Comparison of ENCODE assay signal across 24 mouse cellular contexts in genomic region chr8:71452669-71453068, GRCm38 (mm10). TPM values are rescaled to one million over a fixed set of nuclear protein-coding genes. Genes with fewer than 3 reads are reported as not detected.
DNase-seq lines count a peak whose midpoint lies in the region; ATAC-seq and TF ChIP-seq lines count a peak whose summit lies in the region.
"Had no signal": no experiment of that assay in that cellular context is flagged by ENCODE, and none has a peak within 500 bp of the region (broad histone marks: within the 10 kb centered on the region; RNA-seq: fewer than 3 reads in every experiment).

No protein-coding gene starts in this region.

- H3K79me2 ChIP-seq in C2C12 (ENCODE audit: control insufficient read depth, insufficient read depth), result no peaks in the 10 kb centered on the region

- TF ChIP-seq CTCF in intestine, postnatal 0 days (IDR thresholded peaks at IDR 0.05; ENCODE audit: low read depth), result no peak
- no peak for TF ChIP-seq CTCF in C2C12 (IDR thresholded peaks at IDR 0.05; ENCODE audit: control insufficient read depth, insufficient read depth, insufficient read length)

- no peak for ATAC-seq in intestine, embryonic 14.5 days (replicated peaks; ENCODE audit: low FRiP score, low TSS enrichment, low read depth)
- ATAC-seq in intestine, postnatal 0 days, result no peak
- ATAC-seq in limb, embryonic 12.5 days (ENCODE audit: insufficient number of reproducible peaks, insufficient read depth, low FRiP score, low TSS enrichment, low read depth), result peak; percentile 7; the same call in 1 of the 2 replicates
- ATAC-seq: forebrain, embryonic 15.5 days; inflammation-experienced regulatory T-cells, adult 6 months; liver, embryonic 12.5 days; lung, postnatal 0 days; midbrain, embryonic 16.5 days had no signal

- H3K9me3 ChIP-seq in intestine, embryonic 14.5 days (ENCODE audit: control insufficient read depth, low read length), result no peaks in the 10 kb centered on the region
- no peaks in the 10 kb centered on the region for H3K9me3 ChIP-seq in intestine, postnatal 0 days (ENCODE audit: control insufficient read depth)
- no peaks in the 10 kb centered on the region for H3K9me3 ChIP-seq in embryonic facial prominence, embryonic 10.5 days
- H3K9me3 ChIP-seq in limb, embryonic 12.5 days, result no peaks in the 10 kb centered on the region
- H3K9me3 ChIP-seq: forebrain, embryonic 15.5 days; hindbrain, embryonic 15.5 days; liver, embryonic 12.5 days; neural tube, embryonic 12.5 days had no signal

- no peaks in the 10 kb centered on the region for H3K27me3 ChIP-seq in intestine, embryonic 14.5 days (replicated peaks; ENCODE audit: control insufficient read depth, insufficient read depth, low read length)
- no peaks in the 10 kb centered on the region for H3K27me3 ChIP-seq in intestine, postnatal 0 days (replicated peaks; ENCODE audit: control insufficient read depth, insufficient read depth, low read length)
- H3K27me3 ChIP-seq in C2C12 (ENCODE audit: control insufficient read depth, insufficient read depth, insufficient read length), result no peaks in the 10 kb centered on the region
- peaks cover 15% of the 10 kb centered on the region; the same call in 1 of the 2 replicates for H3K27me3 ChIP-seq in embryonic facial prominence, embryonic 10.5 days (replicated peaks; ENCODE audit: low read depth, poor library complexity, severe bottlenecking)
- peaks cover 10% of the 10 kb centered on the region; the same call in 1 of the 2 replicates for H3K27me3 ChIP-seq in limb, embryonic 12.5 days
- H3K27me3 ChIP-seq: forebrain, embryonic 15.5 days; hindbrain, embryonic 15.5 days; neural tube, embryonic 12.5 days had no signal

- H3K27ac ChIP-seq in intestine, embryonic 14.5 days (ENCODE audit: low read depth), result no peak overlapping the region
- no peak overlapping the region for H3K27ac ChIP-seq in intestine, postnatal 0 days (ENCODE audit: low read depth, low read length)
- no peak overlapping the region for H3K27ac ChIP-seq in embryonic facial prominence, embryonic 10.5 days (replicated peaks)
- no peak overlapping the region for H3K27ac ChIP-seq in limb, embryonic 12.5 days
- H3K27ac ChIP-seq: forebrain, embryonic 15.5 days; hindbrain, embryonic 15.5 days; liver, embryonic 12.5 days; neural tube, embryonic 12.5 days had no signal

- H3ac ChIP-seq in C2C12 (ENCODE audit: control insufficient read depth, insufficient read length, low read depth), result no peak overlapping the region

- no peaks in the 10 kb centered on the region for H3K36me3 ChIP-seq in intestine, embryonic 14.5 days (ENCODE audit: control insufficient read depth, insufficient read depth, low read length)
- no peaks in the 10 kb centered on the region for H3K36me3 ChIP-seq in intestine, postnatal 0 days (ENCODE audit: control insufficient read depth, insufficient read depth)
- peaks cover 7% of the 10 kb centered on the region for H3K36me3 ChIP-seq in C2C12 (ENCODE audit: control insufficient read depth, insufficient read depth)
- H3K36me3 ChIP-seq in embryonic facial prominence, embryonic 10.5 days (replicated peaks), result peaks cover 15% of the 10 kb centered on the region
- peaks cover 14% of the 10 kb centered on the region for H3K36me3 ChIP-seq in limb, embryonic 12.5 days

- peak; percentile 27 for DNase-seq in intestine, embryonic 14.5 days (ENCODE audit: low spot score)
- peak; percentile 5 for DNase-seq in embryonic facial prominence, embryonic 10.5 days (ENCODE audit: low spot score)
- DNase-seq in lung, postnatal 10 days, result no peak
- DNase-seq in right cerebral cortex, postnatal 14 days, result no peak
- DNase-seq in layer of hippocampus, adult 11-12 months (ENCODE audit: low spot score), result no peak
- DNase-seq: adrenal gland, adult 8-10 months; cerebellum, adult 8-10 months; gastrocnemius, postnatal 25 days; heart, adult 18-20 months; heart, postnatal 4 days; kidney, adult 2 months; kidney, postnatal 36 days; lung, adult 18-20 months had no signal

- no peaks in the 10 kb centered on the region for H3K79me3 ChIP-seq in C2C12 (ENCODE audit: low read depth)

- WGBS in intestine, embryonic 14.5 days, result 67% methylated on average over 2 of the region's 2 CpGs
- 74% methylated on average over 2 of the region's 2 CpGs for WGBS in intestine, postnatal 0 days
- WGBS in embryonic facial prominence, embryonic 10.5 days, result 84% methylated on average over 2 of the region's 2 CpGs
- WGBS in limb, embryonic 12.5 days, result 73% methylated on average over 2 of the region's 2 CpGs

- no peaks in the 10 kb centered on the region for H3K4me1 ChIP-seq in intestine, embryonic 14.5 days (replicated peaks; ENCODE audit: control insufficient read depth, insufficient read depth, low read length)
- no peaks in the 10 kb centered on the region for H3K4me1 ChIP-seq in intestine, postnatal 0 days (replicated peaks; ENCODE audit: control insufficient read depth, insufficient read depth, low read length)
- H3K4me1 ChIP-seq in embryonic facial prominence, embryonic 10.5 days, result peaks cover 5% of the 10 kb centered on the region; the same call in 1 of the 2 replicates
- H3K4me1 ChIP-seq in limb, embryonic 12.5 days (replicated peaks), result peaks cover 13% of the 10 kb centered on the region
- H3K4me1 ChIP-seq: forebrain, embryonic 15.5 days; hindbrain, embryonic 15.5 days; neural tube, embryonic 12.5 days had no signal

- no peak overlapping the region for H3K4me3 ChIP-seq in intestine, embryonic 14.5 days (ENCODE audit: low read depth, low read length)
- H3K4me3 ChIP-seq in intestine, postnatal 0 days (ENCODE audit: low read depth, low read length), result no peak overlapping the region
- H3K4me3 ChIP-seq in C2C12 (ENCODE audit: insufficient read depth, poor library complexity, severe bottlenecking), result no peak overlapping the region
- no peak overlapping the region for H3K4me3 ChIP-seq in embryonic facial prominence, embryonic 10.5 days
- no peak overlapping the region for H3K4me3 ChIP-seq in limb, embryonic 12.5 days (replicated peaks)
- H3K4me3 ChIP-seq: forebrain, embryonic 15.5 days; hindbrain, embryonic 15.5 days; liver, embryonic 12.5 days; neural tube, embryonic 12.5 days had no signal

- no peak overlapping the region for H3K9ac ChIP-seq in intestine, embryonic 14.5 days (ENCODE audit: low read length)
- no peak overlapping the region for H3K9ac ChIP-seq in intestine, postnatal 0 days (ENCODE audit: low read depth, low read length)
- H3K9ac ChIP-seq in limb, embryonic 12.5 days (replicated peaks), result no peak overlapping the region
- H3K9ac ChIP-seq: forebrain, embryonic 15.5 days; hindbrain, embryonic 15.5 days; liver, embryonic 12.5 days; neural tube, embryonic 12.5 days had no signal

- H3K4me2 ChIP-seq in intestine, embryonic 14.5 days (ENCODE audit: low read length), result no peak overlapping the region
- H3K4me2 ChIP-seq in intestine, postnatal 0 days (replicated peaks; ENCODE audit: low read depth), result no peak overlapping the region
- H3K4me2 ChIP-seq in limb, embryonic 12.5 days, result no peak overlapping the region
- H3K4me2 ChIP-seq: forebrain, embryonic 15.5 days; heart, embryonic 11.5 days; hindbrain, embryonic 15.5 days; liver, embryonic 12.5 days; neural tube, embryonic 12.5 days had no signal

TF ChIP-seq in C2C12, 6 proteins besides CTCF, POLR2A, EP300 and RAD21:
- TF ChIP-seq FOSL1 (IDR thresholded peaks at IDR 0.05; ENCODE audit: insufficient read depth, low read length, poor library complexity, severe bottlenecking), result no peak
- TF ChIP-seq MYOD1 (IDR thresholded peaks at IDR 0.05; ENCODE audit: control insufficient read depth, insufficient read length, low read depth), result peak; percentile 95

RNA-seq across cellular contexts. Expression of gene Abhd8, which starts 10.8 kb away (rescaled TPM):
- 29.4 and 30.8 TPM in 2 replicates for polyA plus RNA-seq in intestine, embryonic 14.5 days (2014; fragmentation: Nextera tagmentation; extraction: Ambion mirVana)
- polyA plus RNA-seq in intestine, postnatal 0 days (2015; fragmentation: Nextera tagmentation; extraction: Ambion mirVana), result 15.2 and 15.9 TPM in 2 replicates
- 73.6 TPM for polyA plus RNA-seq in C2C12 (2012; fragmentation: generic; extraction: Trizol)
- polyA plus RNA-seq in embryonic facial prominence, embryonic 10.5 days (2016; fragmentation: Nextera tagmentation; extraction: Ambion mirVana), result 66.4 and 69.4 TPM in 2 replicates
- polyA plus RNA-seq in limb, embryonic 12.5 days (2016; fragmentation: Nextera tagmentation; extraction: Ambion mirVana), result 78.2 and 82.8 TPM in 2 replicates

RNA-seq across cellular contexts. Expression of gene Mrpl34, which starts 12.1 kb away (rescaled TPM):
- 183 and 191 TPM in 2 replicates for polyA plus RNA-seq in intestine, embryonic 14.5 days (2014; fragmentation: Nextera tagmentation; extraction: Ambion mirVana)
- 187 and 190 TPM in 2 replicates for polyA plus RNA-seq in intestine, postnatal 0 days (2015; fragmentation: Nextera tagmentation; extraction: Ambion mirVana)
- 121 TPM for polyA plus RNA-seq in C2C12 (2012; fragmentation: generic; extraction: Trizol)
- 223 and 236 TPM in 2 replicates for polyA plus RNA-seq in embryonic facial prominence, embryonic 10.5 days (2016; fragmentation: Nextera tagmentation; extraction: Ambion mirVana)
- 180 and 203 TPM in 2 replicates for polyA plus RNA-seq in limb, embryonic 12.5 days (2016; fragmentation: Nextera tagmentation; extraction: Ambion mirVana)

RNA-seq across cellular contexts. Expression of gene Dda1, which starts 16.3 kb away (rescaled TPM):
- 102 TPM in 2 replicates for polyA plus RNA-seq in intestine, embryonic 14.5 days (2014; fragmentation: Nextera tagmentation; extraction: Ambion mirVana)
- polyA plus RNA-seq in intestine, postnatal 0 days (2015; fragmentation: Nextera tagmentation; extraction: Ambion mirVana), result 82.8 and 91.7 TPM in 2 replicates
- polyA plus RNA-seq in C2C12 (2012; fragmentation: generic; extraction: Trizol), result 104 TPM
- 131 and 134 TPM in 2 replicates for polyA plus RNA-seq in embryonic facial prominence, embryonic 10.5 days (2016; fragmentation: Nextera tagmentation; extraction: Ambion mirVana)
- polyA plus RNA-seq in limb, embryonic 12.5 days (2016; fragmentation: Nextera tagmentation; extraction: Ambion mirVana), result 99.8 and 106 TPM in 2 replicates

RNA-seq across cellular contexts. Expression of gene Ano8, which starts 33.1 kb away (rescaled TPM):
- 1.2 and 1.7 TPM in 2 replicates for polyA plus RNA-seq in intestine, embryonic 14.5 days (2014; fragmentation: Nextera tagmentation; extraction: Ambion mirVana)
- 0.54 and 0.74 TPM in 2 replicates for polyA plus RNA-seq in intestine, postnatal 0 days (2015; fragmentation: Nextera tagmentation; extraction: Ambion mirVana)
- polyA plus RNA-seq in C2C12 (2012; fragmentation: generic; extraction: Trizol), result 22.1 TPM
- polyA plus RNA-seq in embryonic facial prominence, embryonic 10.5 days (2016; fragmentation: Nextera tagmentation; extraction: Ambion mirVana), result 2.4 and 3.2 TPM in 2 replicates
- polyA plus RNA-seq in limb, embryonic 12.5 days (2016; fragmentation: Nextera tagmentation; extraction: Ambion mirVana), result 6.8 and 6.9 TPM in 2 replicates

RNA-seq across cellular contexts. Expression of gene Gtpbp3, which starts 35.2 kb away (rescaled TPM):
- polyA plus RNA-seq in intestine, embryonic 14.5 days (2014; fragmentation: Nextera tagmentation; extraction: Ambion mirVana), result 6.1 and 6.2 TPM in 2 replicates
- 6.3 and 6.6 TPM in 2 replicates for polyA plus RNA-seq in intestine, postnatal 0 days (2015; fragmentation: Nextera tagmentation; extraction: Ambion mirVana)
- 21.4 TPM for polyA plus RNA-seq in C2C12 (2012; fragmentation: generic; extraction: Trizol)
- polyA plus RNA-seq in embryonic facial prominence, embryonic 10.5 days (2016; fragmentation: Nextera tagmentation; extraction: Ambion mirVana), result 24.5 and 25.3 TPM in 2 replicates
- 22.1 and 23.2 TPM in 2 replicates for polyA plus RNA-seq in limb, embryonic 12.5 days (2016; fragmentation: Nextera tagmentation; extraction: Ambion mirVana)

Comparison
In these comparisons a context has a peak if more than half of its experiments do, and no peak if none do; other contexts are left out.
1. DNase-seq: peak in intestine, embryonic 14.5 days (single experiment) and embryonic facial prominence, embryonic 10.5 days (single experiment); none in lung, postnatal 10 days (single experiment), right cerebral cortex, postnatal 14 days (single experiment) and layer of hippocampus, adult 11-12 months (single experiment).